Mouse (Mus musculus) left cerebral cortex, postnatal 14 days (tissue): Measurements from ENCODE around the gene Fhl3. TPM values are rescaled to one million over a fixed set of nuclear protein-coding genes. Genes with fewer than 3 reads are reported as not detected.
A peak's percentile ranks its signal among the peaks of the same experiment; 100 is the strongest.

Experiments
- DNase-seq, 2 experiments: peaks; one replicate each; pipeline ENCODE4 v3.0.0; 2021 to 2022; ENCODE audit warnings: low spot score in 2 of 2, mixed read lengths in 1 of 2
- intact Hi-C: fragments of 180-260 bp; cut with DNase I; formaldehyde crosslinking; loops from one replicate; pipeline ENCODE4 v1.15.1; 2025
- microRNA-seq, 2 experiments: library from miRNA; unstranded; fragments of <30 nt; microRNA quantifications; one replicate each; pipeline ENCODE4 v1.2.0; 2022
- total RNA-seq, 2 experiments: library from RNA; stranded (reverse); gene quantifications; 2 replicates each; pipeline ENCODE4 v1.2.3; 2021

The Fhl3 gene
- total RNA-seq, 2 experiments from 2014 or later: 3.8 to 4.2 TPM

- peak in 1 of 2 experiments; percentile 33 for DNase-seq
- intact Hi-C loops: no loop called here
Observed at GRCm38 (mm10) chr4:124742839-124743238, 42.3 kb downstream of the Fhl3 start.

- intact Hi-C loops: no loop called here
- DNase-seq: no peak
Observed at GRCm38 (mm10) chr4:124746577-124746976, 46.1 kb downstream of the Fhl3 start.

GRCm38 (mm10) chr4:124747851-124748250 lies 47.4 kb downstream of the Fhl3 start:
- intact Hi-C loops: no loop called here
- DNase-seq: no peak

DNA sequence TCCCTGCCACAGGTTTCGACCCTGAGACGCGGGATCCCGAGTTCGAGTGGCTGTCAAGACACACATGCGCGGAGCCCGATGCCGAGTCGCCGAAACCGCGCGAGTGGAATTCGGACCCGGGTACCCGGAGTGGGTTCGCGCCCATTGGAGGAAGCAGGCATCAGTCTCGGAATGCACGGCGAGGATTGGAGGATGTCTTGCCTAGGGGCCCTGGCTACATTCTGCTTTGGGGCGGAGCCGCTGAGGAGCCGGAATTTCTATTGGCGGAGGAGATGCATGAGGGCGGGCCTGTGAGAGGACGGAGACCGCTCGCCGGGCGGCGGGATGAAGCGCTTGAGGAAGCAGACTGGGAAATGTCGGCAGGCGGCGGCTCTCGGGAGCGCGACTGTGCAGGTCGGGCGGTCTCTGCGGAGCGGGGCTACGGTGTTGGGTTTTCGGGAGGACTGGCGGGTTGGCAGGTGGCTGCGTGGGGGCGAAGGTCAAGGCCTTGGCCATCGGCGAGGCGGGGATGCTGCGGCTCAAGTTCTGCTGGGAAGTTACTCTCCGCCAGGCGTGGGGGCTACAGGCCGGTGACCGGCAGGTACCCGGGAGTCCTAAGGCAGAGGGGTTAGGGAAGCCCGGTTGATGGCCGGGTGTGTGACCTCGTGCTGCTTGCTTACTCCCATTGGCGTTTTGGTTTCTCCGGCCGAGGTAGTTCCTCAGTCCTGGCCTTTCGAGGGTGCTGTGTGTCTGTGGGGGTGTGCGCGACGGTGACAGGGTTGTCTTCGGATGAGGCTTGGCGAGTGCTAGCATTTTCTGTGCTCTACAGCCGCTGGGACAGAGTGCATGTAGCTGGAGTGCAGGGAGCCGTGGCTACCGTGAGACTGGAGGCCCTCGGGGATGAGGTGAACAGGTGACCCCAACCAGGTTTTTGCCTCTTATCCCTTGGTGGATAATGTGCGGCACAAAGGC lies 51.1 kb downstream of the Fhl3 start:
- intact Hi-C loops: no loop called here
- DNase-seq: peak; percentile 98

DNA sequence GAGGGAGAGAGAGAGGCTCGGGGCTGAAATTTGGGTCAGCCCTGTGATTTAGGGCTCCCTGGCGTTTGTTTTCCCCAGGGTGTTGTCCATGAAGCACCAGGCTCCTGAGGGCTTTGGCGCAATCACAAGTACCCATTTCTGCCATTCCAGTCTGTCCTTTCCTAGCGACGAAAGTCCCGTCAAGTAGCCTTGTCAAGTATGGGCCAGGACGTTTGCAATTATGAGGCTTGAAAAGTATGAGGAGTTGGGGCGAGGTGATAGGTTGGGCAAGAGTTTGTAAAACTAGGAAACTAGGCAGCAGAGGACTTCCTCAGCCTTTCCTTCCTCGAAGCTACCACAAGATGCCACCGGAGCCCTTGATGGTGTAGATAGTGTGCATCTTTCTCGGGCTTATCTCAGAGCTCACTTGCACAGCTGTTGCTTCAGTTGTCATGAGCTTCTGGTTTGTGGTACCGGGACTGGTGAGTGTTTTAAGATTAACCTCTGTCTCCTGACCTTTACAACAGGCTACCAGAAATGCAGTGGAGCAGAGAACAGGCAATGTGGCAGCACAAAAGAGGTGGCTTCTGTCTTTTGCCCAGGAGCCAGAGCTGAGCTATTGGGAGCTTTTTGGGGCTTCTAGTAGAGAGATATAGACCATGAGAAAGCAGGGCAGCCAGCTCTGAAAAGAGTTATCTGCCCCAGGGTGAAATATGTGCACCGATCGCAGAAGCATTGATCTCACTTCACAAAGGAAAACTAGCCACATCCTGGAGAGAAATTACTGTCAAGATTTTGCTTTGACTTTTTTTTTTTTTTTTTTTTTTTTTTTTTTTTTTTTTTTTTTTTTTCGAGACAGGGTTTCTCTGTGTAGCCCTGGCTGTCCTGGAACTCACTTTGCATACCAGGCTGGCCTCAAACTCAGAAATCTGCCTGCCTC lies 52.0 kb downstream of the Fhl3 start:
- intact Hi-C loops: no loop called here
- no peak for DNase-seq

DNA sequence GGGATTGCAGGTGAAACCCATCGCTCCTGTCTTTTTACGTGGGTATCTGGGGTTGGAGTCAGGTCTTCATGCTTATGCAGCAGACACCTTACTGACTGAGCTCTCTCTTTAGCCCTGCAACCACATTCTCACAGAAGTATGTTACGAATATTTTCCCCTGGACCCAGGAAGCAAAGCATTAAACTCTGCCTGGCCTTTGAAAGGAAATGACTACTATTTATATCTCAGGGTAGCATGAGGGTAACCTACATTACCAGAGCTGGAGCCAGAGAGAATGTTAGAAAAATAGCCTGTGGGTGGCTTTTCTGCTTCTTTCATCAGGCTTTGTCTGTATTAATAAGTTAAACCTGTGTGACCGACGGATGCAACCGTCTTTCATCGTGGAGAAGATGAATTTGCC lies 55.0 kb downstream of the Fhl3 start:
- DNase-seq: no peak
- intact Hi-C loops: no loop called here

Small RNAs within 50 kb of the gene (microRNA-seq; reads per million reads assigned to microRNA genes)
- 0 reads per million in 2 experiments for gene Gm24721
- gene Mir697: 0 reads per million in 2 experiments
- 0.34 to 4.0 reads per million in 2 experiments for gene Mir698

Other genes starting within 250 kb of the Fhl3 start
- gene 3100002H09Rik, start 89.9 kb upstream of the Fhl3 start, total RNA-seq: under 1 TPM; 0.40 to 0.55 TPM
- gene Pou3f1, start 43.9 kb upstream of the Fhl3 start, total RNA-seq: 10 to 100 TPM; 29.9 to 30.1 TPM
- gene Utp11, start 7.1 kb upstream of the Fhl3 start, total RNA-seq: 10 to 100 TPM; 14.1 to 14.3 TPM
- 10 to 100 TPM; 31.1 to 32.2 TPM for gene Sf3a3, start 14.1 kb downstream of the Fhl3 start, total RNA-seq
- 10 to 100 TPM; 35.3 to 42.5 TPM for gene Inpp5b, start 41.1 kb downstream of the Fhl3 start, total RNA-seq
- gene Mtf1, start 101.4 kb downstream of the Fhl3 start, total RNA-seq: 10 to 100 TPM; 24.5 to 25.8 TPM
- 10 to 100 TPM; 29.6 to 29.7 TPM for gene Yrdc, start 150.0 kb downstream of the Fhl3 start, total RNA-seq
- 10 to 100 TPM; 88.7 to 91.2 TPM for gene 1110065P20Rik, start 150.5 kb downstream of the Fhl3 start, total RNA-seq
- 10 to 100 TPM; 51.1 to 55.7 TPM for gene Maneal, start 161.5 kb downstream of the Fhl3 start, total RNA-seq
- gene Epha10, start 180.2 kb downstream of the Fhl3 start, total RNA-seq: 10 to 100 TPM; 32.4 to 34.4 TPM
- gene 9930104L06Rik, start 236.3 kb downstream of the Fhl3 start, total RNA-seq: 10 to 100 TPM; 15.0 to 17.6 TPM
- 1 to 10 TPM; 2.8 TPM for gene Cdca8, start 238.6 kb downstream of the Fhl3 start, total RNA-seq